Mouse (Mus musculus): ENCODE results near the gene Ntn3.

Ntn3 gene

GRCm38 (mm10) chr17:24209043-24209915 is at the start of gene Ntn3:
Gene Ntn3 (minus strand): TSS chr17:24209531.
- no peak for DNase-seq

GRCm38 (mm10) chr17:24258981-24259380 is 49.6 kb upstream of the Ntn3 start:
- no peak for DNase-seq

DNA sequence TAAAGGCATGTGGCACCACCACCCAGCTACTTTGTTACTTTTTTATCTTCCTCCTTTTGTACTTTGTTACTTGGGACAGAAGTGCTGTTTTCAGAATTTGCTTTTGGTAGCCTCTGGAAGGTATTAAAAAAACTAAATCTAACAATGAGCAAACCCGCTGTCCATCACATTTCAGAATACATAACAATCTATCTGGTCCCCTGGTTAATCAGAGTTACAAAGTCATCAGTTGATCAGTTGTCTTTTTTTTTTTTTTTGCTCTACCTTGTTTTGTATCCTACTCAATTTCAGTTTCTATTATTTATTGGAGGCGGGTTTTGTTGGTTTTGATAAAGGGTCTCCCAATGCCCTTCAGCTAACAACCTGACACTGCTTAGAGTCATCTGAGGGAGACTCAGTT is 43.0 kb upstream of the Ntn3 start:
- no peak for DNase-seq

DNA sequence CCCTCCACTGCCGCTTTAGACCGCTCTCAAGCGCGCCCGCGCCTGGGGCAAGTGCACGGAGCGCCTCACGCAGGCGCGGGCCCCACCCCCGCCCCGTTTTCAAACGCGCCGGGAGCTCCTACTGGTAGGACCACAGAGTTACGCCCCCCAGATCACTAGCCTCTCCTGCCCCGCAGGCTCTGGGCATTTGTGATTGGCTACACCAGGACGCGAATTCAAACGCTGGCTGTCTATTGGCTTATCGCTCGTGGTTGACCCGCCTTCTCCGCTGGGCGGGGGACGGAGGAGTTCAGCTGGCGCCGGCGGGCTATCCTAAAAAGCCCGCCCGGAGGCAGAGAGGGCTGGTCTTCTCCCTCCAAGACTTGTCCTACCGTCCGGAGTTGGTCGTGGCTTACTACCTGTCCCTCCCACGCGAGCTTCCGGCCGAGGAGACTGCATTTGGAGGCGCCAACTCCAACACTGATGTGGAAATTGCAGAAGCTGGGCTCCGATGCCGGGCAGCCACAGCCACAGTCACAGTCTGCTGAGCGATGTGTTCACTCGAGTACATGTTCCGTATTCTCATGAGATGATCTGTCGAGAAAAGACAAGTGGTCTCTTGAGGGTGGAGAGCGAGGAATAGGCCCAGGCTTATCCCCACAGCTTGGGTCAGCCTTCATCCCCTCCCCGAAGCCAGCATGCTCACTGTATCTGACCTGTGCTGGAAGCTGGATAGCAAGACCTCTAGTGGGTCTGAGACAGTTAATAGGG is 42.2 kb upstream of the Ntn3 start, which contains the start of gene Ccnf:
Ccnf (minus strand) TSS at position 165 of the 750 bp plus-strand sequence.
- DNase-seq = peak; percentile 97 to 98

DNA sequence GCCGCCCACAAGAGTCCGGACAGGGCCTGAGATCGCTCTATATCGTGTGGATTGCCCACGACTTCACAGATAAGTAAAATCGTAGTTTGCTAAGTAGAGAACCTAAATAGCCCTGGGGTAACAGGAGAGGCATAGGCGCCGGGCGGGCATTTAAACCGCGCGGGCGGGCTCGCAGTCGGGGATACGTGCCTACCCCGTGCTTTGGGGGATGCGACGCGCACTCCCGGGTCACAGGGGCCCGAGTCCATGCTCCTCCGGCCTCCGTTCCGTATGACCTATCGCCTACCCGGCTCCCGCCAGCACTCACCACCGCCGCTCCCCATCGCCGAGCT is 41.6 kb upstream of the Ntn3 start:
- no peak for DNase-seq

DNA sequence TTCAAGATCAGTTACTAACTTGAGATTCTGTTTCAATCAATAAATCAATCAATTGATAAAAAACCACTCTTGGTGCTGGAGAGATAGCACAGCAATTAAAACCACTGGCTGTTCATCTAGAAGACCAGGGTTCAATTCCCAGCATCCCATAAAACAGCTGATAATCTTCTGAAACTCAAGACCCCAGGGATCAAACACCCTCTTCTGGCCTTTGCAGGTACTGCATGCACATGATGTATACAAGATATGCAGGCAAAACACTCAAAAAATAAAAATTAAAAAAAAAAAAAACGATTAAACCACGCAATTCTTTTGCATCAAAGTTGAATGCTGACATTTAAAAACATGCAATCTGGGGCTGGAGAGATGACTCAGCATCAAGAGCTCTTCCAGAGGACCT is 39.3 kb upstream of the Ntn3 start:
- no peak for DNase-seq

DNA sequence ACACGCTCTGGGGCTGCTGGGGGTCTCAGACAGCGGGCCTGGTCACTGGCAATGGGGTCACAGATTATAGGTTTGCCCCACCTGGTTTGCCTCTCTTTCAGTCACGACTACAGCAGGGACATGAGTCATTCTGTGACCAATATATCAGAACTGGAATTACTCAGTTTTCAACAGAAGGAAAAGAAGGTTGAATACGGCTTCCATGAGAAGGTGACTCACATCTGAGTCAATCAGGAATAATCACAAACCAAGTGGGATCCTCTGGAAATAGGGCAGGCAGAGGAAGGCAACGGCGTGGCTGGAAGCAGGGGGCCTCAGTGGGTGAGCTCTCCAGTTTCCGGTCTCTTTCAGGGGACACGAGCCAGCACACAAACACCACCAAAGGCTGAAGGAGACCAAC is 34.7 kb upstream of the Ntn3 start:
- no peak for DNase-seq

- DNase-seq = no peak
These were observed 34.1 kb upstream of the Ntn3 start for GRCm38 (mm10) chr17:24243311-24243969.

DNA sequence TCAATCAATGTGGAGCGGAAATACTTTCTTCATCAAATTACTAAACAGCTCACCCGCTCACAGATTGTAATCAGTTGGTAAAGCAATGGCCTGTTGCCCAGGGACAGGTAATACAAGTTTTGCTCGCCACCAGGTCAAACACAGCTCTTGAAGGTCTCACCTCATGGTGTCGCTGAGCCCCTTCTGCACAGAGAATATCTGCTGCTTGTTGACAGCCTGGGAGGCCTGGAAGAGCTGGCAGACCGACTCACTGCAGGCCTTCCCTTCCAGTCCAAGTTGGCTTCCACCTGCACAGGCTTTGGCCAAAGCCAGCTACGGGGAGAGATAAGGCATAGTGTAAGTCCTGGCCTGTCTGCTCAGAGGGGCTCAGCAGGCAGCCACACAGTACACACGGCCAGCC is 27.6 kb upstream of the Ntn3 start:
- DNase-seq = no peak

DNA sequence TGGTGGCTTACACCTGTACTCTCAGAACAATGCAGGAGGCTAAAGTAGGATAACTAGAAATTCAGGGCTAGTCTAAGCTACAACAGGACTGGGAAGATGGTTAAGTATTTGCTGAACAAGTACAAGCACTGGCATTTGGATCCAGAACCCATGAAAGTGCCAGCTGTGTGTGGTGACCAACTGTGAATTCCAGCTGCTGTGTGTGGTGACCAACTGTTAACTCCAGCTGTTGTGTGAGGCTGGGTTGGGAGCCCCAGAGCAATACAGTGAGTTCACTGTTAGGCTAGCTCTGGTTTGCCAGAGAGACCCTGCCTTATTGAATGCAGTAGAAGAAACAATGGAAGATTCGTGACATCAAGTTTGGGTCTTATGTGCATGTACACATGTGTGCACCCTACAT is 27.1 kb upstream of the Ntn3 start:
- no peak for DNase-seq

DNA sequence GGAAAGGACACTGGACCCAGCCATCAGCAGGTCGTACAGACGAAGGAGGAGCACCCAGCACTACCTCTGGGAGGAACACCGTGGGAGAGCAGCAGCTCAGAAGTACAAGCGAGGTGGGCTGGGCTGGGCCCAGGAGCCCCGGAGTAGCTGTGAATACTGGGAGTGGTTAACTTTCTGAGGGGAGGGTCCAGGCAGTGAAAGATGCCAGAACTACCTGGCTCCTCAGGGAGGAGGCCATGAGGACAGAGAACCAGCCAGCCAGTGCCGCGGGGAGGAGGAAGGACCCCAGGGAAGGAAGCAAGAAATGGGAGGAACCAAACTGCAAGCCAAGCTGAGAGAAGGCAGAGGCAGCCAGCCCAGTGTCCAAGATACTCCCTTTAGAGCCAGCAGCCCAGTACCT is 18.6 kb upstream of the Ntn3 start:
- DNase-seq = no peak

DNA sequence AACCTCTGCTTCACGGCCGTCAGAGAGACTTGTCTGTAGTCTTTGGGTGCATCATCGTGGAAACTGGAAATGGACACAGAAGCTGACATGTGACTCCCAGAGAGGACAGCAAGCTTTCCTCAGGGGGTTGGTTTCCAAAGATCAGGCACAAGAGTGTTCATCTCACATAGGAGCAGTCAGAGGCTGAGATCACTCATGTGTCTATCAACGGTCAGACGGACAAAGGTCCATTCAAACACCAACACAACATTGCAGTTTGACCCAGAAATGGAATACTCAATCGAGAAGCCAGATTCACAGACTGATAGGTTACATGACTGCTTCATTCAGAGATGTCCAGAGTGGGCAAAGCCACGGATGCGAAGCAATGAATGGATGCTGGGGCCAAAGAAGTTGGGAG is 17.4 kb upstream of the Ntn3 start:
- DNase-seq = no peak

DNA sequence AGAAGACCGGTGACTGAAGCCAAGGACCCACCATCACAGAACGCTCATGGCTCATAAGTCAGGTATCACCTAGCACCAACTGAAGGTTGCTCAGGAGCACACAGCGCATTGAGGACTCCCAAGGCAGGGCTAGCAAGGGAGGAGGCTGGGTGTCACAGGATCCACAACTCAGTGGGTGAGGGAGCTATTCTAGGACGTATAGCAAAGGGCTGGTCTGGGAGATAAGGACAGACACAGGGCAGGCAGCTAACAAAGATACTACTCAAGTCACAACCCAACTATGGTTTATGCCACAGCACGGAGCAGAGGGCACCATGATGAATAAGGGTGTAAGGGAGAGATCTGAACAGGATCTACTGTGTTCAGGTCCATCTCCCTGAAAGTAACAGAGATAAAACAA is 16.5 kb upstream of the Ntn3 start:
- no peak for DNase-seq

- no peak for DNase-seq
These were observed 15.4 kb upstream of the Ntn3 start for GRCm38 (mm10) chr17:24224741-24225140.

DNA sequence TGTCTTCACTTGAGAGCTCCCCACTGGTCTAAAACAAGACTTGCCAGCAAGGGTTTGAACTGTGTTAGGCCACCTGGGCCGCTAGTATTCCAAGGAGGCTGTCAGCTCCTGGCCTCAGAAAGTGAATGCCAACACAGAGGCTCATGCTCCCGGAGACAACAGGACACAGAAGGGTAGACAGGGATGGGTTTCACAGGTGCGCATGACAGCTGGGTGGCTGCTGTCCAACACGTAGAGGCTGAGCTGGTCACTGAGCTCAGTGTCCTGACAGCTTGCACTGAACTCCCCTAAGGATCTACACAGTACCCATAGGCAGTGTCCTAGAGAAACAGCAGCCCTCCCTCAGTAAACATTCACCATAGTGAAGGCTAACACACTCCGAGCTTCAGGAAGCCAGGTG is 14.2 kb upstream of the Ntn3 start:
- DNase-seq = no peak

DNA sequence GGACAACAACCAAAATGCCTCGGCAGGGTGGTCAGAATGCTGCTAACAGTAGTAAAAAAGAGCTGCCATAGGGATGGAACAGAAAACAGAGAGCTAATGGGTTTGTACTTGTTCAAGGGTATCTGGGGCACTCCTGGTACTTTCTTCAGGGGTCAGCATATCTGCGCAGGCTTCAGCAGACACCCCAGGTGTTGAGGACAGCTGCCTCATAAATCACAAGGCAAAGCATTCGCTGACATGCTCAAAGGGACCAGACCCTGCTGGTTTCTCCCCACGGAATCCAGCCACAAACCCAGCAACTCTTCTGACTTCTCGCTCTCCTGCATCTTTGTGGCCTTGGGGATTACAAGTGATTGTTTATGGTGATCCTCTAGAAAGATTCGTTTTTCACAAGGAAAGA is 13.3 kb upstream of the Ntn3 start:
- no peak for DNase-seq

DNA sequence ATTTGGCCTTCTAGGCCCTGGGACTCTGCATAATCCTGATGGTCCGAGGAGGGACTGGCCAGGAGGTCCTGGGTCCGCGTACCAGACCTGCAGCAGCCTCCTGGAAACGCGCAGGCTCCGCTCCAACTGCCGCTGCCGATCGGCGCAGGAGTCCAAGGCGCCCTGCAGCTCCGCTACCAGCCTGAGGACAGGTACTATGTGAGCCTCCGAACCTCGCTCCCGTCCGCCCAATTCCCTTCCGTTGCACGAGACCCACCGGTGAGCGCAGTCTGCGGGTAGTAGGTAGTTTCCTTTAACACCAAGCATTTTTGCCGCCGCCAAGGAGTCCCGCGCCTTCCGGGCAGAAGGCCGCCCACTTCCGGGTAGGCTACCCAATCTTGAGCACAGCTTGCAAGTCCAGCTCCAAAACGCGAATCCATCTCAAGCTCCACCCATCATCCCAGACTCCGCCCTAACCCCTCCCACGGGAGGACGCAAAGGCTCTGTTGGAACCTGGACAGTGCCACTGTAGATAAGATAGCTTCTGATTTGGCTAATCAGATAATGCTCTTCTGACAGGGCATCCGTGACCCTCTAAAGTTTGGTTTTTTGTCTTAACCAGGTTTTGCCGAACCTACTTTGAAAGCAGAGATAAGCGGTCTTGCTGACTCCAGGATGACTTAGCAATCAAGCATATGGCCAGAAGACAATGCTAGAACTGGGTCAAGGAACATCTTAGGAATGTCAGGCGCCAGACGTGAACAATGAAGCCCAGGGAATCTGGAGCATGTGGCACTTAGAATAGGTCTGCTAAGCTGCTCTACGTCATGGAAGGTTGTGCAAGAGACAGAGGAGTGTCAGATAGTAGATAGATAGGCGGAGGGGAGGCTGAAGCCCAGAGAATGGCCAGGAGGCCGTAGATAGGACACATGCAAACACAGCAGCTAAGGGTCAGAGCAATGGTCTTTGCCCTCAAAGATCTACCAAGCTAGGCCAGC is 11.4 kb upstream of the Ntn3 start, which contains the start of gene Tedc2:
Tedc2 (minus strand) TSS at position 417 of the 977 bp plus-strand sequence.
- DNase-seq = peak; percentile 89 to 92

- no peak for DNase-seq
These were observed 7.5 kb upstream of the Ntn3 start for GRCm38 (mm10) chr17:24216836-24217235.

DNA sequence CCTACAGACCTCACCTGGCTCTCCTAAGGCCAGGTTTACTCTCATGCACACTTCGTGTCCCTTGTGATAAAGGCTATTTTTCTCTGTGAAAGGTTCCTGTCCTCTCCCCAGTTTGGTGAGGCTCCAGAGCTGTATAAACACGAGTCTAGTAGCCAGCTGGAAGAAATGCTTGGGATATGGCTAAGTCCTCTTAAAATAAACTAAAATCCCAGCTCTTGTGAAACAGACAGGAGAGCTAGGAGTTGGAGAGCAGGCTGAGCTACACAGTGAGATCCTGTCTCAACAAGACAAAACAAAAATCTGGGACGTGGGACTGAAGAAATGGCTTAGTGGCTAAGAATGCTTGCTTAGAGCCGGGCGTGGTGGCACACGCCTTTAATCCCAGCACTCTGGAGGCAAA is 3.9 kb upstream of the Ntn3 start:
- DNase-seq = no peak

GRCm38 (mm10) chr17:24212441-24213018 is 3.2 kb upstream of the Ntn3 start:
- DNase-seq = no peak

- DNase-seq = no peak
These were observed 2.5 kb upstream of the Ntn3 start for GRCm38 (mm10) chr17:24211631-24212440.

Measured in thymus, adult 18-20 months (tissue).